Mouse (Mus musculus): Measurements from ENCODE around the gene Coa3. TPM values are rescaled to one million over a fixed set of nuclear protein-coding genes. Genes with fewer than 3 reads are reported as not detected.

Gene Coa3
- total and polyA plus RNA-seq, 3 experiments, result 120 to 325 TPM; not detected in 1

- TF ChIP-seq KAT2A (conservative IDR thresholded peaks at IDR 0.05; ENCODE audit: low read depth, low read length) (no peak), TAL1 (IDR thresholded peaks at IDR 0.05; ENCODE audit: low read length) (peak; percentile 40), MXI1 (IDR thresholded peaks at IDR 0.05; ENCODE audit: low read depth, low read length) (no peak), TCF12 (IDR thresholded peaks at IDR 0.05; ENCODE audit: low read depth, low read length) (peak; percentile 37), E2F4 (IDR thresholded peaks at IDR 0.05; ENCODE audit: borderline replicate concordance, low read depth, low read length) (no peak), SMC3 (IDR thresholded peaks at IDR 0.05; ENCODE audit: low read depth, low read length) (no peak), MYB (IDR thresholded peaks at IDR 0.05; ENCODE audit: low read depth, low read length) (0 out of 2 replicates have a peak, but pooled peaks have one; percentile 11), USF1 (IDR thresholded peaks at IDR 0.05; ENCODE audit: low read depth, low read length) (no peak), MYC (IDR thresholded peaks at IDR 0.05; ENCODE audit: low read depth, low read length) (no peak), UBTF (IDR thresholded peaks at IDR 0.05; ENCODE audit: borderline replicate concordance, insufficient read depth, low read depth, low read length) (no peak), ZMIZ1 (IDR thresholded peaks at IDR 0.05; ENCODE audit: low read depth, low read length) (no peak), RAD21 (IDR thresholded peaks at IDR 0.05; ENCODE audit: low read depth, low read length) (no peak), POLR2AphosphoS5 (IDR thresholded peaks at IDR 0.05; ENCODE audit: borderline replicate concordance, low read depth, low read length) (no peak), MEF2A (IDR thresholded peaks at IDR 0.05; ENCODE audit: extremely low read depth, insufficient replicate concordance, low read depth, low read length, poor library complexity, severe bottlenecking) (no peak), MAX (IDR thresholded peaks at IDR 0.05; ENCODE audit: low read length) (no peak), CTCF (IDR thresholded peaks at IDR 0.05 in 2 of 3, conservative IDR thresholded peaks at IDR 0.05 in 1 of 3; ENCODE audit: control insufficient read depth in 1 of 3, insufficient read depth in 1 of 3, low read depth in 2 of 3, low read length in 3 of 3, poor library complexity in 1 of 3, severe bottlenecking in 1 of 3) (no peak)
Measured at GRCm38 (mm10) chr11:101311083-101311482, 32.2 kb upstream of the Coa3 start (continued).

GRCm38 (mm10) chr11:101307744-101308143 is 28.8 kb upstream of the Coa3 start:
- Histone ChIP-seq H3K9me3 (replicated peaks; ENCODE audit: insufficient read depth, low read length) (no peaks in the 10 kb centered on the region), H3K27ac (ENCODE audit: control insufficient read depth, low read depth, low read length) (no peak overlapping the region), H3K36me3 (ENCODE audit: control insufficient read depth in 1 of 2, insufficient read depth in 2 of 2, low read length in 2 of 2) (peaks cover 0 to 18% of the 10 kb centered on the region in 2 experiments; a peak in 2 of 4 replicates), H3K27me3 (ENCODE audit: control insufficient read depth in 1 of 2, insufficient read depth in 2 of 2, low read length in 2 of 2) (no peaks in the 10 kb centered on the region), H3K4me1 (ENCODE audit: control insufficient read depth in 1 of 2, insufficient read depth in 2 of 2, low read length in 2 of 2) (peaks cover 8 to 20% of the 10 kb centered on the region in 2 experiments), H3K9ac (ENCODE audit: control insufficient read depth, low read depth, low read length, poor library complexity, severe bottlenecking) (no peak overlapping the region), H3K4me3 (ENCODE audit: control insufficient read depth in 1 of 2, insufficient read depth in 1 of 2, low read depth in 2 of 2, low read length in 2 of 2) (no peak overlapping the region), H3K79me2 (ENCODE audit: control insufficient read depth, insufficient read depth, low read length, poor library complexity) (no peaks in the 10 kb centered on the region)
- no peak for DNase-seq (ENCODE audit: low read depth, low spot score)
- 0 out of 2 replicates have a peak, but pooled peaks have one; percentile 20 for TF ChIP-seq GATA1 (IDR thresholded peaks at IDR 0.05; ENCODE audit: low read depth, low read length)
- TF ChIP-seq TAL1 (IDR thresholded peaks at IDR 0.05; ENCODE audit: low read length), result no peak
- no peak for TF ChIP-seq MAX (IDR thresholded peaks at IDR 0.05; ENCODE audit: low read length)
- TF ChIP-seq MYB (IDR thresholded peaks at IDR 0.05; ENCODE audit: low read depth, low read length), result no peak
- no peak for TF ChIP-seq CHD1 (IDR thresholded peaks at IDR 0.05; ENCODE audit: low read depth, low read length)
- no peak for TF ChIP-seq POLR2A (IDR thresholded peaks at IDR 0.05; ENCODE audit: control insufficient read depth in 1 of 2, insufficient read depth in 1 of 2, low read depth in 1 of 2, low read length in 2 of 2, poor library complexity in 1 of 2)
- no peak for TF ChIP-seq ZC3H11A (IDR thresholded peaks at IDR 0.05; ENCODE audit: low read depth, low read length)
- TF ChIP-seq MXI1 (IDR thresholded peaks at IDR 0.05; ENCODE audit: low read depth, low read length), result no peak

Measured in MEL (cell line).